Mouse (Mus musculus): ENCODE results near the gene Kcna2. TPM values are rescaled to one million over a fixed set of nuclear protein-coding genes. Genes with fewer than 3 reads are reported as not detected.

Kcna2 gene
- polyA plus RNA-seq, 1 experiment from 2014 or later = 0.13 TPM

DNA sequence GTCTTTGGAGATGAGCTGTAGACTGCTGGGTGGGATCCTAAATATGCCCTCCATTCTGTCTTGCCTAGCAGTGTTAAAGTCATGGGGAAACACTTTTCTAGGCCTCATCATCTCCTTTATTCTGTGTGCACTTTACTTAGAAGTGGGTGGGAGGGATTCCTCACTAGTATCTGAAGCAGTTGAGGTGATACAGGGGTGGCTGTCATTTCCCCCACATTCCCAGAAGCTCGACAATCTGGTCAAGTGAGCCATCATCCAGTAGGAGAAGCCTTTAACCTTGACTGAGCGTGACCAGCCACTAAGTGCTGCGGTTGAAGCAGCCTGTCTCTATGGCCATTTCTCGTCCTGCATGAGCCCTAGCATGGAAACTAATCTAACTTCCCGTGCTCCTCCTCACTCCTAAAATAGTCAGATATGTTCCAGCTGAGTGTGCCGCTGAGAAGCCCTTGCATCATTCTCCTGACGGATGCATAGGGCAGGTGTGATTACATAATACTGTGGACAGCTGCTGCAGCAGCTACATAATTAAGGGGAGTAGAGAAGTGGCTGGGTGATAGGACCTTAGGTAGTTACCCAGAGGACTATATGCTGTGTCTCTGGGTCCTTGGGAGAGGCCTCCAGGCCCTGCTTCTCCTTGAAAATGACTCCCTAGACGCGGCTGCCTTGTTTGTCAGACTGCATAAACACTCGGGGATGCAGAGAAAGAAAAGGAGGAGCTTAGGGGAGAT, 12.2 kb downstream of the Kcna2 start:
- no peaks in the 10 kb centered on the region for H3K36me3 ChIP-seq (ENCODE audit: control insufficient read depth, insufficient read depth)
- no peak overlapping the region for H3K4me3 ChIP-seq (ENCODE audit: low read depth, low read length)
- no peak for ATAC-seq (ENCODE audit: low read depth)
- H3K4me2 ChIP-seq (ENCODE audit: low read depth, low read length) = no peak overlapping the region
- no peaks in the 10 kb centered on the region for H3K9me3 ChIP-seq (replicated peaks; ENCODE audit: control insufficient read depth, low read length)
- H3K4me1 ChIP-seq (ENCODE audit: control insufficient read depth, low read depth, low read length) = no peaks in the 10 kb centered on the region
- WGBS (ENCODE audit: insufficient replicate concordance) = 48% methylated on average over 10 of the region's 10 CpGs
- H3K27ac ChIP-seq (ENCODE audit: low read length) = no peak overlapping the region
- no peaks in the 10 kb centered on the region for H3K27me3 ChIP-seq (ENCODE audit: control insufficient read depth, insufficient read depth, low read depth, low read length)
- H3K9ac ChIP-seq (ENCODE audit: low read depth, low read length) = no peak overlapping the region

DNA sequence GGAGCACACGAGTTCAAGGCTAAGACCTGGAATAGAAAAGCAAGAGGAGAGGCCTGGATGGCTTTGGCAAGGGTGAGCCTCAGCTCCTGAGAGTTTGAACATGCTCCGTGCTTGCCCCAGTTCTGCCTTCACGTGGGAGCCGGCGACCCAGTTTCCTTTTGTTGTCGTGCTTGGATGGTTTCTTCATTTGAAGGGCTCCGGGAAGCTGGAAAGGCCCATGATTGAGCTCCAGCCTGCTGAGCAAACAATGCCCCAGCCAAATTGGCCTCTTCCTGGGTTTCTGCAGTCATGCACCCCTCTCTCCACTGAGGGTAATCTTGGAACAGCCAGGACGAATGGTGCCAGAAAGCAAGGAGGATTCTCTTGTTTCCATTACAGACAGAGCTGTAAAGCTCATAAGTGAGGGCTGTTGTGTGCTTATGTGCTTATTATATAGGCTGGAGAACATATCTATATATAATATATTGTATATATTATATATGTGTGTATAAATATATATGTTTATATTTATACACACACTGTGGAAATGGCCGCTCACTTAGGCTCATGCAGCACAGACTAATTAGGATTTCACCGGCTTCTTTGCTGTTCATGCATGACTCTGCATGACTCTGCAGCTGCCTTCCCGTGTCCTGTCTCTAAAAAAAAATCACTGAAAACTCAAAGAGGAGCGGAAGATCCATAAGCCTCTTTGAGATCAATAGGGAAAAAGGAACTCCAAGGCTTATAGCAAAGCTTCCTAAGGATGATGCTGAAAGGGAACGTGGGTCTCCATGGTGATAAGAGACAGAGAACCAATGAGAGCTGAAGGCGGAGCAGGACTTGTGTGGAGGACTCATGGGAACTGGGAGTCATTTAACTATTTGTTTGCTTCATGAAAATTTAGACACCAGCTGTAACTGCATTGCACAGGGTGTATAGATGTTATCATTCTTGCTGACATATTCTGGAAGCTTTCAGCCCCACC, 13.1 kb downstream of the Kcna2 start:
- no peaks in the 10 kb centered on the region for H3K4me1 ChIP-seq (ENCODE audit: control insufficient read depth, low read depth, low read length)
- H3K4me3 ChIP-seq (ENCODE audit: low read depth, low read length) = no peak overlapping the region
- H3K36me3 ChIP-seq (ENCODE audit: control insufficient read depth, insufficient read depth) = no peaks in the 10 kb centered on the region
- H3K9me3 ChIP-seq (replicated peaks; ENCODE audit: control insufficient read depth, low read length) = no peaks in the 10 kb centered on the region
- no peak overlapping the region for H3K27ac ChIP-seq (ENCODE audit: low read length)
- H3K27me3 ChIP-seq (ENCODE audit: control insufficient read depth, insufficient read depth, low read depth, low read length) = no peaks in the 10 kb centered on the region
- 52% methylated on average over 14 of the region's 14 CpGs for WGBS (ENCODE audit: insufficient replicate concordance)
- ATAC-seq (ENCODE audit: low read depth) = no peak
- H3K4me2 ChIP-seq (ENCODE audit: low read depth, low read length) = no peak overlapping the region
- H3K9ac ChIP-seq (ENCODE audit: low read depth, low read length) = no peak overlapping the region

DNA sequence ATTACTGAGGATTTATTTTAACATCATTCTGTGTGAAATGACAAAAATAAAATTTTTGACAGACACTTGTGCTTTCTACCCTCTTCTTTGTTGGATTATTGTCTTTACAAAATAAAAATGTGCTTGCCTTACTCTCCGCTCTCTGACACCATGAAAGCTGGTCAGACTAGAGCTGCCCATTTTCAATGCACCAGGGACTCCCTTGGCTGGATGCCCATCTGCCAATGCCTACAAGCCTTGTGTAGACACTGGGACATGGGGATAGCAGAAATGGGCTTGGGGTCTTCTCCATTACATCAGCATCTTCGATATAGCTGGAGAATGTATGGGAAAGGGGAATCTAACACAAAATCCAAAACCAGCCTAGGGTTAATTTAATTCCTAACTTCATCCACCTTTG, 14.0 kb downstream of the Kcna2 start:
- no peak for ATAC-seq (ENCODE audit: low read depth)
- no peak overlapping the region for H3K27ac ChIP-seq (ENCODE audit: low read length)
- no peaks in the 10 kb centered on the region for H3K4me1 ChIP-seq (ENCODE audit: control insufficient read depth, low read depth, low read length)
- H3K4me2 ChIP-seq (ENCODE audit: low read depth, low read length) = no peak overlapping the region
- H3K9me3 ChIP-seq (replicated peaks; ENCODE audit: control insufficient read depth, low read length) = no peaks in the 10 kb centered on the region
- H3K9ac ChIP-seq (ENCODE audit: low read depth, low read length) = no peak overlapping the region
- no peaks in the 10 kb centered on the region for H3K36me3 ChIP-seq (ENCODE audit: control insufficient read depth, insufficient read depth)
- no peak overlapping the region for H3K4me3 ChIP-seq (ENCODE audit: low read depth, low read length)
- 51% methylated on average over 2 of the region's 2 CpGs for WGBS (ENCODE audit: insufficient replicate concordance)
- H3K27me3 ChIP-seq (ENCODE audit: control insufficient read depth, insufficient read depth, low read depth, low read length) = no peaks in the 10 kb centered on the region

DNA sequence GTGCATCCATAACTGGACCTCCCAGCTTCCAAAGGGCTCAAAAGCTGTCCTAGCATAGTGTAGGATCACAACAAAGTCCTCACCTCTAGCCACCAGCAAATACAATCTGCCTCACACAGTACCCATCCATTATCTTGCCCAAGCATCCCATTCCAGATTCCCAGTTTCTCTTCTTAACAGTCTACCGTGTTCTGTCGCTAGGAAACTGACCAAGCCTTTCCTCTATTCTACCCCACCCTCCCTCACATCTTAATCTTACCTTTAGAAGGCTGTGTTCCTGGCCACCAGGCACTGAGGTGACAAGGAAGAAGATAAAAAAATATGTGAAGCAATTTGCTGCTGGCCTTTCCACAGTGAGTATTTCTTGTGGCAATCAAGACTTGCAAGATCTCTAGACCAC, 14.8 kb downstream of the Kcna2 start:
- H3K36me3 ChIP-seq (ENCODE audit: control insufficient read depth, insufficient read depth) = no peaks in the 10 kb centered on the region
- no peak overlapping the region for H3K27ac ChIP-seq (ENCODE audit: low read length)
- H3K9ac ChIP-seq (ENCODE audit: low read depth, low read length) = no peak overlapping the region
- H3K4me3 ChIP-seq (ENCODE audit: low read depth, low read length) = no peak overlapping the region
- no peak for ATAC-seq (ENCODE audit: low read depth)
- 50% methylated on average over 2 of the region's 2 CpGs for WGBS (ENCODE audit: insufficient replicate concordance)
- no peaks in the 10 kb centered on the region for H3K4me1 ChIP-seq (ENCODE audit: control insufficient read depth, low read depth, low read length)
- H3K4me2 ChIP-seq (ENCODE audit: low read depth, low read length) = no peak overlapping the region
- no peaks in the 10 kb centered on the region for H3K9me3 ChIP-seq (replicated peaks; ENCODE audit: control insufficient read depth, low read length)
- H3K27me3 ChIP-seq (ENCODE audit: control insufficient read depth, insufficient read depth, low read depth, low read length) = no peaks in the 10 kb centered on the region

DNA sequence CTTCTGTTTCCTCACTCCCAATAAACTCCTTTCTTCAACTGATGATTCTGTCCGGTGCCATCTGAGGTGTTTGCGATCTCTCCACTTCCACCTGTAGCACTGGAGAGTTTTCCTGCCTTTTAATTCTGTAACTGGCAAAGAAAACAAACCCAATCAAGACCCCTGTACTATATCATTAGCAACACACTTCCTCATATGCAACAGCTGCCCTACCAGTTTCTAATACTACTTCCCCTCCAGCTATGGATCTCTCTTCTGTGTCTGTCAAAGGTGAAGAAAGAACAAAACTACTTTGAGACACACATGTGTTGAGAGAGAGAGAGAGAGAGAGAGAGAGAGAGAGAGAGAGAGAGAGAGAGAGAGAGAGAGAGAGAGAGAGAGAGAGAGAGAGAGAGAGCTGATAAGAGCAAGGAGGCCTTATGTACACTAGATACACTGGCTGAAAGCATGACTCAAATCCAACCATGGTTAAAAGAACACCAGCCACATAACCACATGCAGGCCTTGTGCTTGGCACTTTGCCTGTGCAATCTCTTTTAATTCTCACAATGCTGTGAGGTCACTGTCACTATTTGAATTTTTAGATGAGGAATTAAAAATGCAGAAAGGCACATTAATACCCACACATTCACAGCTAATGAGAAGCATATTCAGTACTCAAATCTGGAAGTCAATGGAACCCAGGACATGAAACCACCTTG, 19.1 kb downstream of the Kcna2 start:
- no peak for ATAC-seq (ENCODE audit: low read depth)
- H3K9me3 ChIP-seq (replicated peaks; ENCODE audit: control insufficient read depth, low read length) = no peaks in the 10 kb centered on the region
- no peak overlapping the region for H3K9ac ChIP-seq (ENCODE audit: low read depth, low read length)
- no peak overlapping the region for H3K4me2 ChIP-seq (ENCODE audit: low read depth, low read length)
- H3K4me1 ChIP-seq (ENCODE audit: control insufficient read depth, low read depth, low read length) = no peaks in the 10 kb centered on the region
- WGBS (ENCODE audit: insufficient replicate concordance) = 34% methylated on average over 2 of the region's 2 CpGs
- H3K27me3 ChIP-seq (ENCODE audit: control insufficient read depth, insufficient read depth, low read depth, low read length) = no peaks in the 10 kb centered on the region
- H3K27ac ChIP-seq (ENCODE audit: low read length) = no peak overlapping the region
- no peaks in the 10 kb centered on the region for H3K36me3 ChIP-seq (ENCODE audit: control insufficient read depth, insufficient read depth)
- H3K4me3 ChIP-seq (ENCODE audit: low read depth, low read length) = no peak overlapping the region

DNA sequence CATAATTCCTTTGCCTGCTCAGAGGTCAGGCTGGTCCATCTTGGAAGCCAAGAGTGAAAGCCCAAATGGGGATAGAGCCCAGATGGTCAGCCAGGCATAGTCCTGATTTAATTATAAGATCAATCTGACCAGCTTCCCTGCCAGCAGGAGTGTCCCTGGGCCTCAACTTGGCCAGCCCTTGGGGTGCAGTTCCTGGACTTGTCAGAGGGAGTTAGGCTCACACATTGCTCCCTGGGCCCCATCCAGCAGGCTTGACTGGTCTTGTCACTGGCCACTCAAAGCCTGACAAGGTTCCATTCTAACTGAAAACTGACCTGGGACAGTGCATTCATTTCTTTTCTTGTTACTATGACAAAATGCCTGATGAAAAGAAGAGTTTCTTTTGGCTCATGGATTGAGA, 21.4 kb downstream of the Kcna2 start:
- no peak for ATAC-seq (ENCODE audit: low read depth)
- H3K27me3 ChIP-seq (ENCODE audit: control insufficient read depth, insufficient read depth, low read depth, low read length) = no peaks in the 10 kb centered on the region
- no peak overlapping the region for H3K27ac ChIP-seq (ENCODE audit: low read length)
- no peak overlapping the region for H3K4me3 ChIP-seq (ENCODE audit: low read depth, low read length)
- no peaks in the 10 kb centered on the region for H3K36me3 ChIP-seq (ENCODE audit: control insufficient read depth, insufficient read depth)
- H3K4me2 ChIP-seq (ENCODE audit: low read depth, low read length) = no peak overlapping the region
- no peaks in the 10 kb centered on the region for H3K9me3 ChIP-seq (replicated peaks; ENCODE audit: control insufficient read depth, low read length)
- no peaks in the 10 kb centered on the region for H3K4me1 ChIP-seq (ENCODE audit: control insufficient read depth, low read depth, low read length)
- no peak overlapping the region for H3K9ac ChIP-seq (ENCODE audit: low read depth, low read length)

DNA sequence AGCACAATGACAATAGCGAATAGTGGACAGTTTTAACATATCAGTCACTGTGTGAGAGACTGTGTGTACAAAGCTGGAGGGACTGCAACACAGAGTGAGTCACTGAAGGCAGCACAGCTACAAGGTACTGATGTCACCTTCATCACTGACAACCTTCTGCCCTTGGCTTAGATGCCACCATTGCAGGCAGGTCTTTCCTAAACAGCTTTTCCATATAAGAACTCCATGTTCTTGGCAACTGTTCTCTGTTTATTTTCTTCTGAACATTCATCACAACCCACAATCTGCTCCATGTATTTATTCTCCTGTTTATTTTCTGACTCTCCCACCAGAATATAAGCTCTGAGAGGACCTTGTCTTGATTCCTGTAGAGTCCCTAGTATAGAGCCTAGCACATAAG, 26.7 kb downstream of the Kcna2 start:
- WGBS (ENCODE audit: insufficient replicate concordance) = 50% methylated on average over 1 of the region's 1 CpGs
- Histone ChIP-seq H3K36me3 (ENCODE audit: control insufficient read depth, insufficient read depth) (no peaks in the 10 kb centered on the region), H3K4me2 (ENCODE audit: low read depth, low read length) (no peak overlapping the region), H3K9me3 (replicated peaks; ENCODE audit: control insufficient read depth, low read length) (no peaks in the 10 kb centered on the region), H3K9ac (ENCODE audit: low read depth, low read length) (no peak overlapping the region), H3K4me1 (ENCODE audit: control insufficient read depth, low read depth, low read length) (no peaks in the 10 kb centered on the region), H3K4me3 (ENCODE audit: low read depth, low read length) (no peak overlapping the region), H3K27me3 (ENCODE audit: control insufficient read depth, insufficient read depth, low read depth, low read length) (no peaks in the 10 kb centered on the region), H3K27ac (ENCODE audit: low read length) (no peak overlapping the region)
- ATAC-seq (ENCODE audit: low read depth) = no peak

DNA sequence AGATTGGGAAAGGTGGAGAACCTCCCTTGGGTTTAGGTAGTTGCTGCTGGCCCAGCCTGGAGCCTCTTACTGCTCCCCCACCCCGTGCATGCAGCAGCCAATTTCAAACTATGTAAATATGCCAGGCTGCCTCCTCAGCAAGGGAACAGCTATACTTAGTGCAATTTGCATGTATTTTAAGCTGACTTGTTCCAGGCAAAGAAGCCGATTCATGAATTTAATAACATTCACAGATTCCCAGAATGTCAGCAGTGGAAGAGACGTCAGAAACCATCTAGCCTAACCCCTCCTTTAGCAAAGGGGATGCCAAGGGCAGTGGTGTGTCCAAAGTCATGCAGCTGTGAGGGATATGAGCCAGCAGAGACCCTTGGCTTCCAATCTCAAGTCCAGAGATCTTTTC, 27.5 kb downstream of the Kcna2 start:
- 44% methylated on average over 3 of the region's 3 CpGs for whole genome bisulfite sequencing (ENCODE audit: insufficient replicate concordance)
- Histone ChIP-seq H3K4me2 (ENCODE audit: low read depth, low read length) (no peak overlapping the region), H3K27ac (ENCODE audit: low read length) (no peak overlapping the region)

DNA sequence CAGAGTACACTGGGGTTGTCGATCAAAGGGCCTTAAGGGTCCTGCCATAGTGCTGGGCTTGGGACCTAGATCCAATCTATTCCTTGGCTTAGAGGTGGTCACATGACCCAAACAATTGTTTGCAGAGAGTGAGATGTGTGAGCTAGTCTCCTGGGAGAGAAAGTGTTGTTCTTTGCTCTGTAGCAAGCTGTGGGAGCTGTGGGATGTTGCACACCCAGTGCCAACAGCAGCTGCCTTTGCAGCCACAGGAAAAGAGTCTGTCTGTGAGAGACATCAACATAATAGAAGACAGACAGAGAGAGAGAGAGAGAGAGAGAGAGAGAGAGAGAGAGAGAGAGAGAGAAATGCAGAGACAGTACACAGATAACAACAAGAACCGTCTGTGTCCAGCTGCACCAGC, 28.3 kb downstream of the Kcna2 start:
- H3K9ac ChIP-seq (ENCODE audit: low read depth, low read length) = no peak overlapping the region
- ATAC-seq (ENCODE audit: low read depth) = no peak
- 50% methylated on average over 2 of the region's 2 CpGs for WGBS (ENCODE audit: insufficient replicate concordance)

More for the DNA sequence above, 27.5 kb downstream of the Kcna2 start:
- ATAC-seq (ENCODE audit: low read depth) = no peak
- no peaks in the 10 kb centered on the region for H3K4me1 ChIP-seq (ENCODE audit: control insufficient read depth, low read depth, low read length)
- no peaks in the 10 kb centered on the region for H3K36me3 ChIP-seq (ENCODE audit: control insufficient read depth, insufficient read depth)
- H3K9ac ChIP-seq (ENCODE audit: low read depth, low read length) = no peak overlapping the region
- H3K27me3 ChIP-seq (ENCODE audit: control insufficient read depth, insufficient read depth, low read depth, low read length) = no peaks in the 10 kb centered on the region
- no peaks in the 10 kb centered on the region for H3K9me3 ChIP-seq (replicated peaks; ENCODE audit: control insufficient read depth, low read length)
- H3K4me3 ChIP-seq (ENCODE audit: low read depth, low read length) = no peak overlapping the region

More for the DNA sequence above, 28.3 kb downstream of the Kcna2 start:
- no peaks in the 10 kb centered on the region for H3K36me3 ChIP-seq (ENCODE audit: control insufficient read depth, insufficient read depth)
- no peaks in the 10 kb centered on the region for H3K9me3 ChIP-seq (replicated peaks; ENCODE audit: control insufficient read depth, low read length)
- no peaks in the 10 kb centered on the region for H3K4me1 ChIP-seq (ENCODE audit: control insufficient read depth, low read depth, low read length)
- no peak overlapping the region for H3K4me3 ChIP-seq (ENCODE audit: low read depth, low read length)
- H3K27ac ChIP-seq (ENCODE audit: low read length) = no peak overlapping the region
- H3K4me2 ChIP-seq (ENCODE audit: low read depth, low read length) = no peak overlapping the region
- H3K27me3 ChIP-seq (ENCODE audit: control insufficient read depth, insufficient read depth, low read depth, low read length) = no peaks in the 10 kb centered on the region

Data from liver, embryonic 16.5 days (tissue).